Mouse (Mus musculus) embryo, embryonic 11 days (tissue): ENCODE measurements at regions not wholly inside any gene's neighbourhood (a gene's known extent, or its start where the extent isn't known, plus 50 kb on each side); places are given as distances from the start of the nearest gene placed in this dataset.
A peak's percentile ranks its signal among the peaks of the same experiment; 100 is the strongest.

Source experiments
- DNase-seq: peaks from one replicate; pipeline ENCODE4 v3.0.0-alpha.2; 2015

DNA sequence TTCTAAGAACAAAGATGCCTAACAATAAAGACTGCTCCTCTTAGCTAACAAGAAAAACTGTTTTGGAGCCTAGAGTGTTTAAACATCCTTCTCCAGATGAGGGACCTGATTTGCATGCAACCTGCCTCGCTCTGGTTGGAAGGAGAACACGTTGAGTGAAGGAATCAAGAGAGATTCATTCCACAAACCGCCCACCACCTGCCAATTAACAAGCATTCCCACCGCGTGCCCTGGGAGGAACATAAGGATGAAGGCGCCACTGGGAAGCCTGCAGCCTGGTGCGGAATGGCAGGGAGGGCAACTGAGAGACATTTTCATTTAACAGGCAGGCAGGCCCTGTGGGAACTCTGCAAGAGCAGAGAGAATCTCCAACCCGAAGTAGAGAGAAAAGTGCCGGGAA is 265.0 kb downstream of the Hs3st3b1 start:
- DNase-seq = no peak

DNA sequence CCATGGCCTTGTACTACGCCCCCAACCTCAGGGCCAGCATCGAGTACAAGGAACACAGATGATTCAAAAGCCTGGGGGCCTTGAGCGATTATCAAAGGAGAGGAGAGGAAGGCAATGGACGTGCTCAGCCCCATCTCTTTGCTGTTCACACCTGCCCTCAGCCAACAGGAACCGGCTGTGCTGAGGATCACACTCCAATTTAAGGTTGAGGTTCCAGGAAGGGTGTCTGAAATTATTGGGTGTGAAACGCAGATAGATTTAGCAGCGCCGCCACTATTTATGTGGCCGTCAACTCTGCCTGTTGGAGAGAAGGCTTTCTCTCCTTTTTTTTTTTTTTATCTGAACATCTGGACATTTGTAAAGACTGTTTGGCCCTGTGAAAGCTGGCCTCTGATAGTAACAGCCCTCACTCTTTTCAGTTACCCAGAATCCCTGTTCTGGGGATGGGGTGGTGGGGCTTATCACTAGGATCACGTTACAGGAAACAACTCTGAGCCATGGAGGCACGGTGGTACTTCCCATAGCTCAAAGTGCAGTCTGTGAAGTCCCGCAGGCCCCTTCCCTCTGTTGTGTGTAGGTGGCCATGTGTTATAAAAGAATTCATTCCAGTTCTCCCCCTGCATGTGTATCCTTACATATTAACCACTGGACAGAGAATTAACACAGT is 256.7 kb downstream of the Hs3st3b1 start:
- DNase-seq = peak; percentile 21

DNA sequence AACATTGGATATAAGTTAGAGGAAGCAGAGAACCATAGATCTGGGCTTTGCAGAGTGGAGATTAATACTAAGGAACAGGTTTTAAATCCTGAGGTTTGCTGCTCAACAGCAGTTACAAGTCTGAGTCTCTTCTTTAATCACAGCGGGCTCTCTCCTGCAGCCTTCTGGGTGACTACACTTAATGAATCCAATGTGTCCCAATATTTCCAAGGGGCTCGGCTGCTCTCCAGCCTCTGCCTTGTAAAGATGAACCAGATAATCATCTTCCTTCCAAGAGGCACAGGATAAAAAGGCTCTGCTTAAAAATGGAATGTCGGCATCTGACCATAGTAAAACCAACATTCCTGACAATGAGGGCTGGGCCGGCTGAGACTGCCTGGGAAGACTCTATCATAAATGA is 251.6 kb downstream of the Hs3st3b1 start:
- no peak for DNase-seq

DNA sequence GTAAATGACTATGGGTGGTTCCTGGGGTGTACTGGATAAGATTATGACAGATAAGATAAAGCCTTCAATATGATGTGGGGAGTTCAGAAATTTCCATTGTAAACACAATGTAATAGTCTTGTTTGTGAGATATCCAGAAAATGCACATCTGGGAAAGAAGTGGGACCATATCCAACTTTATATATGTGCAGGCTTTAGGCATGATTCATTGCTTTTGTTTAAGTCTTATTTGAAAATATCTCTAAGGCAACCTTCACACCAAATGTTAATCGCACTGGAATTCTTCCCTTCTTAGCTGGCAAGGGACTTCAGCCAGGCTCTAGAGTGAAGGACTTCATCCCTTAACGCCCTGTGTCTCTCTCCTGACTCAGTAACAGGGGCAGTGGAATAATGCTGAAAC is 250.3 kb downstream of the Hs3st3b1 start:
- DNase-seq = no peak

DNA sequence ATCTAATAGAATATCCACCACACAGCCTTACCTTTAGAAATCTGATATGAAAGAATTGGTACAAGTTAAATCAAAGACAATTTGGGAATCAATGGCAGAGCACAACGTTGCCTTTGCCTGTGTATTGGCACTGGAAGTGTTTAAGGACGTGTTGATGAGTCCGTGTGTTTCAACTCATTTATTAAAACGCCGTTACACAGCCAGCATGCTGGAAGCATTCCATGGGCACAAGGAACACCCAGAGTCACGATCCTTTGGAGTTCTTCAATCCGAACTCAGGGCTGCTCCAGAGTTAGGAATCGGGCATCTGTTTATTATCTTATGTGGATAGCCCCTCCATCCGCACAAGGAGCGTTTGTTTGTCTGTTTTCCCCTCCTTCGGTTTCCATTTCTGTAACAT is 244.2 kb downstream of the Hs3st3b1 start:
- DNase-seq = no peak

DNA sequence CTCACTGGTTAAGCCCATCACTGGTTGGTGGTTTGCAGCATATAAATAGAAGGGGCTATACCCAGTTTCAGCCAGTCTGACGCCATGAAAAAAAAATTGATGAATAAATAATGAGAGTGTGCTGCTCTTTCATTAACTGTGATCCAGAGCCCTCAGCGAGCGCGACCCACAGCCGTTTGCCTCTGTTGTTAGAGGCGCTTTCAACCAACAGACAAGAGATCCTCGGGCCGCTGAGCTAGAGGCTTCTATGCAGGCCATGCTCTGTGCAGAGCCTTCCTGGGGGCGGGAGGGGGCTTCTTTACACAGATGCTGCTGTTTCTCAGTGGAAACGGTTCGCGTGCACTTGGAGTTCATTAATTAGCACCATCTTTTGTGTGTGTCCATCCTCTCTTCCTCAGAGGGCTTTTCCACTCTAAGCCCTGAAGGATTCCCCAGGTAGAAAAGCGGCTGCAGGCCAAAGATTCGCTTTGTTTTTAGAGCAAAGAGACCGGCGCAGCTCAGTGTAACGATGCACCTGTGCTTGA is 243.6 kb downstream of the Hs3st3b1 start:
- DNase-seq = peak; percentile 45

DNA sequence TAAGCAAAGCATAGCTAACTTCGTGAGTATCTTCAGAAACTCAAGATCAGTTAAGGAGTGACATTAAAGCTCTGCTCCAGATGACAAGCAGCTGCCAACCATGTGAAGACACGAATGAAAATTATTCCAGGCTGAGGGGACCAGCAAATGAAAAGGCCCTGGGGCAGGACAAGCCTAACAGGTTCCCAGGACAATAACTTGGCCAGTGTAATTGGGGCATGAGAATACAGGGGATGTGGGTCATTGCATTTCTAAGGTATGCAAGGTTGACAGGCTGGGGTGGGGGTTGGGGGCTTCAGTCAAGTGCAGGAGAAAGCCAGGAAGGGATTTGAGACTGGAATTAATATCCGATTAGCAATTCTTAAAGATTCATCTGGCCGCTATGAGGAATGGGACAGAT is 242.6 kb downstream of the Hs3st3b1 start:
- DNase-seq = no peak

DNA sequence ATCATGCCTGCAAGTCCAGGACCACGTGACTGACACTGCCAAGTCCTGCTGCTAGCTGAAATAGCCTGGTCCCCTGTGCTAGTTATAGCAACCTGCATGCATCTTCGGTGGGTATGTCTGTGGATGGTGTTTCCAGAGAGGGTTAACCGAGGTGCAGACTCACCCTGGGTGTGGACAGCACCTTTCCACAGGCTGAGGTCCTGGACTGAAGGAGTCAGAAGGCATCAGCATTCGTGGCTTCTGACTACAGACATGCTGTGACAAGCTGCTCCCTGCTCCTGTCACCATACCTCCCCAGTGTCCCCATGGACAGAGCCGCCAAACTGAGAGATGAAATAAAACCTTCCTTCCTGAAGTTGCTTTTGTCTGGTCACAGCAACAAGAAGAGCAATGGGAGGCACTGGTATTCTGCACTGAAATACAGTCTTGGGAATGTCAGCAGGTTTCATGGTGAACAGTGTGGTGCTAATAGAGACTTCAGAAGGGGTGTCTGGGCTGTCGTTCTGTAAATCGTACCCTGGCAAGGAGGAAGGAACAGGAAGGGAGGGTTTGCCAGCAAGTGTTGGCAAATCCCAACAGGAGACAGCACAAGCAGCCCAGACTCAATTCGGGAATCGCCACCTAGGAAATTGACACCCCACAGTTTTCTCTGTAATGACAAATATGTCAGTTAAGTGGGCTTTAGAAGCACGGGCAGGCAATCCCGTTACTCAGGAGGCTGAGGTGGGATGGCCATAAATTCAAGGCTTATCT is 237.7 kb downstream of the Hs3st3b1 start:
- DNase-seq = no peak

DNA sequence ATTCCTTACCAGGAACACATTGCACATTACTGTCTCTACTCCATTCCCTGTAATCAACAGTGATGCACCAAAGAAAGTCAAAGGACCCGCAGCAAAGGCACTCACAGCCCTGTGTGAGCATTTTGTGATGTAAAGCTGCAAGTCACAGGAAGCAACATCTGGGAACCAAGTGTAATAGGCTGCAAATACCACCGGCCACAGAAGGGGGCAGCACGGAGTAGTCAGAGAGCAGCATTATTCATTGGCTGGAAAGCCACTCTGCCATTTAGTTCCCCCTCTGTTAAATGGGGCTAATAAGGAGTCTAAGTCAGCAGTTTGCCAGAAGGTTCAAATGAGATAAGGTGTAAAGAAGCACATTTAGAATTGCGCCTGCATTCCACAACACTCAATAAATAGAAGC is 231.0 kb downstream of the Hs3st3b1 start:
- DNase-seq = peak; percentile 53

DNA sequence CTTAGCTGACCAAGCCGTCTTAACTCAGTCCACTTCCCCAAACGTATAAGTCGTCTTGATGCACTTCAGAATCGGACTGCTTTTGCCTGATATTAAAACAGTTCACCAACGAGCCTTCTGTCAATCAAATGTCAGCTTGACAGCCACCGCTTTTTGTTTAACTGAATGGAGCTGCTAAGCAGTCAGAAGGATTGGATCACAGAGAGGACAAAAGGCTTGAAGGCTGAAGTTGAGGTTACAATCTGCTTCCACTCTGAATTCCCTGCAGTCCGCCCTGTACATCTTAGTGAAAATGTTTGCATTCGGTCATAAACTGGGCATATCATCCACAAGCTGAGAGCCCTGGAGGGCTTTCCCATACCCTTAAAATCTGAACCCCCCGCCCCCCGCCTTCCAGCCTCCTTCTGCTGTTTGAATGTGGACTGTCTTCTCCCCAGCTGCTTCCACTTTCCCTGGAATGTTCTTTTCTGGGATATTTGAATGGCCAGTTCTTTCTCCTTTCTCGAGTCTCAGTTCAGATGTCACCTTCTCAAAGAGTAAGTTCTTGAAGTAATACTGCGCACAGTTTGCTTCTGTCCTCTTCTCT is 217.0 kb downstream of the Hs3st3b1 start:
- DNase-seq = peak; percentile 26

DNA sequence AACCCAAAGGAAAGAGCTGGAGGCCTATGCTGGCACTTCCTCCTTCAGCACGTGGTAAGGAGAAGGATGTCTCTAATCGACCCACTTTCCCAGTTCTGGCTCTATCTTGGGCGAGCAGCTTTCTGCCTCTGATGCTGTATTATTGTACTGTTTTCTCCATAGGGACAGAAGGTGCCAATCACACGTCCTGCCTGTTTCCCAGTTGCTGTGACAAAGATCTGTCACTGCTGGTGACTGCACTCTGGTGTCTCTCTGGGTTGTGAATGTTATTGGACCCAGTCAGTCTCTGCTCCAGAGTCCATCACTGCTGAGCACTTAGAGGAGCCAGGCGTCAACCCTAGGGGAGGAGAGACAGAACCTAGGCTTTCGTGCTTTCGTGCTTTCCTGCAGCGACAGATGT is 216.0 kb downstream of the Hs3st3b1 start:
- DNase-seq = no peak

DNA sequence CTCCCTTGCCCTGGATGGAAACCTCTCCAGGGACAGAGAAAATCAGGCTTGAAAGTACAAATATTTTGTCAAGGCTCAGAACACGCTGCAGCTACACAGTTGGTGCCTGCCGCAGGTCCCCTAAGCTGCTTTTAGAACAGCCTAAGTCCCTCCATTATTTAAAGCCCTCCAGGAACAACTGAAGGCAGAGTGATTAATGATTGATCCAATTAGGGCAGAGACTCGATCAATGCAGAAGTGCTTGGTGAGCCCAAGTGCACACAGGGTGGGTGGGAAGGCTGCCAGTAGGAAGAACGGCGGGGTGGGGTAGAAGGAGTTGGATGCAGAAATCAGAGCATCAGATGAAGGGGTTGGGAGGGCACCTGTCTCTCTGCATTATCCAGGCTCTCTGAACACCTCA is 215.0 kb downstream of the Hs3st3b1 start:
- no peak for DNase-seq

DNA sequence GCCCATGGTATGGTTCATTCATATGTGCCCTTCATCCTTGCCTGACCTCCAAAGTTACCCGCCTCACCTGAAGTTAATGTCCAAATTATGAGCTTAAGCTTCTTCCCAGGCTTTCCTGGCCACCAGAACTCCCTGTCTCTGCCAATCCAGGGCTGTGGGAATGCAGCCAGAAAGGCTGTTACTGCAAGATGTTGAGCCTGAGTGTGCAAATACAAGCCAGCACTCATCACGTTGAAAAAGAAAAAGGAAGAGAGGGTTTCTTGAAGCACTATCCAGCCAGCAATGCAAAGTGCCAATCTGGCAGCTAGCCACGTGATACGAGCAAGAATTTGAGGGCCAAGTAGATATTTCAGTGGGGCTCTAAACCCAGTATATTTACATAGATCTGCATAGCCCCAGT is 213.7 kb downstream of the Hs3st3b1 start:
- no peak for DNase-seq

DNA sequence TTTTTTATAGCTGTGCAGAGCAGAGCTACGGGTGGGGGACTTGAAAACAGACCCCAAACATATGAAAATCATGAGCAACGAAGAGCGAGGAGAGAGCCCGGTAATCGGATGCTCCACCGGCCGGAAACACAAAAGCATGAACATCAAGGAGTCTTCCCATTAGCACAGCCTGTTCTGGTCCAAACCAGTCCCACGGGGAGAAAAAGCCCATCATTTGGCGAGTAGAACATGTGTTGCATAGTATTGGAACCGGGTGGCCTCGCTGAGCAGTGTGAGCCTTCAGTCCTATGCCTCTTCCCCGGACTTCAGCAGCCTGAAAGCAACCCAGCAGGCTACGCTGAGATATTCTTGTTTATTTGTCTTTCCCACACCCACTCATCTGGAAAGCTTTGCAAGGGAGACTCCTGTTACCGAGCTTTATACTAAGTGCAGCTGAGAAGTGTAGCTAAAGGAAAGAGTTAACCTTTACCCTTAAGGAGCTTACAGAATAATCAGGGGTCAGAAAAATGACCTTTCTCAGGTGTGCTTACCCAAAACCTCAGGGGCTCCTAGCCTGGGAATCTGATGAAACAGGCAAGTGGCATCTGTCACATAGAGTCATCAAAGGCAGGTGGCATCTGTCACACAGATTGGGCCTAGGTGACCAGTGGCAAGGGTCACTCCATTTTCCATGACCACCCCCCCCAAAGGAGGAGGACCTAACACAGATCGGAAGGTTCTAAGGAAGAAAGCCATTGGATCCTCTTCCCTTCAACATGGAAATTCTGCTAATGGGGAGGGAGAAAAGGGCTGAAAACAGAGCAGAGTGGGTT is 209.8 kb downstream of the Hs3st3b1 start:
- DNase-seq = no peak

DNA sequence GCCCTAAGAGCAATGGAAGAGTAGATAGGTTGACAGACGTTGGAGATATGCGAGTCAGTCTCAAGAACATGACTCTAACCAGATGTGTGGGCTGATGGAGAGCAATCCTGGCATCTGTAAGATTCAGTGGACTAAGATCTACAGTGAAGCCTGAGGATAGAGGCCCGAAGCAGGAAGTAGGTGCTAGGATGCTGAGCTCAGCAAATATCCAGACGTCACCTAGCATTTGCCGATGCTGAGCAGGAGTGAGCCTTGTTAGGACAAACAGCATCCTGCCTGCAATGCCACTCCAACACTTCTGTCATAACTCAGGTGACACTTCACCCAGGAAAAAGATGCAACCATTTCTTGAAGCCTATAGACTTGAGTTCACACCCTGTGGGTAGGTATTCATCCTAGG is 199.8 kb downstream of the Hs3st3b1 start:
- DNase-seq = no peak

DNA sequence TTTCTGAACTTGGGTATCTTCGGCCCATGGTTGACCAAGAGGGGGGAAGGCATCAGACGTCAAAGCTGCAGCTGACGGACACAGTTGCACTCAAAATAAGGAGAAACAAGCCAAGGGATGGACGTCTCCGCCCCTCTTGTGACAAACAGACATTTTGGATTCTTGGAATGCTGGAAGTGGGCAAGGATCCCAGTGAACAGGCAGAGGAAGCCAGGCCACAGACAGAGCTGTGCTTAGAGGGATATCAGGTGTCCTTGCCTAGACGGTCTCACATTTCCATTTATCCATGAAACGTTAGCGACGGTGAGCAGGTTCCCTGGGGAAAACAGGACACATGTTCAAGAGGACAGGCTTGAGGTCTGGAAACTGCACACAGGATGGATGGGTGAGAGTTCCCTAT is 191.2 kb downstream of the Hs3st3b1 start:
- DNase-seq = peak; percentile 36

DNA sequence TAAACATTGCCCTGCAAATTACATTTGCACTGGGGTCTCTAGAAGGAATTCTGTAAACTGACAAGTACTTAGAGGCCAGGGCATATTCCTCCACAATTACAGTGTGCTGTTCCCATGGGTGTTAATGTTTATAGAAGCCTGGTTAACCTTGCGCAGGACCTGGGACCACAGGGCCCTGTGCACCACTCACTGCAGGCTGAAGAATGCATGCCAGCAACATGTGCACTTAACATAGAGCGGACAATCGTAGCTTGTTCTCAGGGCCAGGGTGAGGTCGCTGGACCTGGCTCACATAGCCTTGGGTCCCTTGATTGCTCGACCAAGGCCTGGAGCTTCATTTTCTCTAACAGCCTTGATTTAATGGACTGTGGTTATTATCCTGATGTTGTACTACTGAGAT is 168.8 kb downstream of the Hs3st3b1 start:
- DNase-seq = peak; percentile 37

DNA sequence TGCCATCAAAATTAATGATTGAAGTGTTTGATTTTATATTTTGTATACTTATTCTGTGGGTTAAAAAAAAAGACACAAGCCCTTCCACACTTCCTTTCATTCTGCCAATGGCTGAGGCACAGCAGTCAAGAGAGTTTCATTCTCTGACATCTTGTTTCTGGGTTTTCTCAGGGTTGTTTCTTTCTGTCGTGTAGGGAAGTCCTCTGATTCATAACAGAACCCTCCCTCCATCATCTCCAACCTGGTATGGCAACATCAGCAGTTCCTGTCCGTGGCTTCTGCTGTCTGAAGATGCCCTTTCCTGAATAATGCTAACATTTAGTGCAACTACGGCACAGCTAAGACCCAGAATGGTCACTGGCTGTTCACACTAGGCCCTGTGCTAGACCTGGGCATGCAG is 167.3 kb downstream of the Hs3st3b1 start:
- no peak for DNase-seq

DNA sequence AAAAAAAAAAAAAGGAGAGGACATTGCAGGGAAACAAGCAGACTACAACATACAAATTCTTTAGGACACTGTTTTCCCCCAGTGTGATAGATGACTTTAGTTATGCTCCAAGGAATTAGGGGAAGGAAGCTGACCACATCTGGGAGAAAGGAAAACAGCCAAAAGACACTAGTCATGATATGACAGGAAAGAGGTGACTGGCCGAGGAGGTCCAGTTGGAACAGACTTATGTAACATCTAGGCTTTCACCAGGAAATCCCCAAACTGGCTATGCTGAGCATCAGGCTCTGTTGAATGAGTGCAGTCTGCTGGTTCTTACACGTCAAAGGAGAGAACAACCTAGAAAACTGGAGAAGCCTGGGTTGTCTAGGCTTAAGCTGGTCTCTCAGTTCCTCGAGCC is 163.8 kb downstream of the Hs3st3b1 start:
- no peak for DNase-seq

DNA sequence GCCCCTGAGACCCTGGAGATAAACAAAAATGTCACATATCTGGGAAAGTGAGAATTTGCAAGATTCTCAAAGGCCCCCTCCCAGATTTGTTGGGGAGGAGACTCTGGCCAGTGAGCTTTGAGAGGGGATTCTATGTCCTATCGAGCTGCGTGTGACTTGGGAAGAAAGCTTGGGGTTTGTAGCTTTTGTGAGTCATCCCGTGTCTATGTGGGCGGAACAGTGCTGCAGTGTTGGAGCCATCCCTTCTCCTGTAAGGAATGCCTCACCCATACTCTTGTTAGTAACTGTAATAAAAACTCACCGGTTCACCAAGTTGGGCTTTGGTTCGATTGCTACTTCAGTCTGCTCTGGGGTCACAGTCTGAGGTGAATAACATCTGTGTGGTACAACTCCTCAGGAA is 160.5 kb downstream of the Hs3st3b1 start:
- no peak for DNase-seq

DNA sequence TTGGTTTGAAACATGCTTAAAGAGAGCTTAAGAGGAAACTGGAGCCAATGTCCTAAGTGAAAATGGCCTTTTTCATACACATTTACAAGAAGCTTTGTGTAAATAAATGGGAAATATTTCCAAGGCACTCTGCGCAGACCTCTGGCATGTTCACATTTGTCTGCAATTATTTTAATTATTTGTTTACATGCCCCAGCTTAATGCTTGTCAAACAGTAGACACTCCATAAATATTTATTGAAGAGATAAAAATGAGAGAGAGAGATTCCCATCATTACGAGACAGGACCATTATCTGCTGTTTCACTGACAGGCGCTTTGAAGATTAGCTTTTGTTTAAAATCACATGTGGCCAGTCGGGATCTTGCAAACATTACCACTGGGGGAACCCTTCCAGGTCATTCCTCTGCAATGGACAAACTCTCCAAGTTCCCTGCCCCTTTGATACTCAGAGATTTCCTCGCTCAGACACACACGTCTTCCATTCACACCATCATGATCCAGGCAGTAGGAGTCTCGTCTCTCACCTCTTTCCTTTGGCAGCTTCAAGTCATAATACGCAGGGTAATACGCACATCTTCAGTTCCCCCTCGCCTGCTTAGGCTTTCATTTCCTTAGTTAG is 154.3 kb downstream of the Hs3st3b1 start:
- no peak for DNase-seq

DNA sequence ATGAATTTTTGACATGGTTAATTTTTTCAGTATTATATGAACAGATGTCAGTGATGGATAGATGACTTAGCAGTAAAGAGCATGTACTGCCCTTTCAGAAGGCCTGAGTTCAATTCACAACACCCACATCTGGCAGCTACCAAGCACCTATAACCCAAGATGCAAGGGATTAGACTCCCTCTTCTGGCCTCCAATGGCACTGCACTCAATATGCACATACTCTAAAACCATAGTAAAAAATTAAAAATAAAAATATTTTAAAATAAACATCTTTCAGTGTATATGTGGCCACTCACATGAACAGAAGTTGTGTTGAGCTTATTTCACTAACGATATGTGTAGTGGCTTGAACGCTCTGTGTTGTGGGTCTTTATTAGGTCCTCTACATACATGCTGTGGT is 152.4 kb downstream of the Hs3st3b1 start:
- no peak for DNase-seq

DNA sequence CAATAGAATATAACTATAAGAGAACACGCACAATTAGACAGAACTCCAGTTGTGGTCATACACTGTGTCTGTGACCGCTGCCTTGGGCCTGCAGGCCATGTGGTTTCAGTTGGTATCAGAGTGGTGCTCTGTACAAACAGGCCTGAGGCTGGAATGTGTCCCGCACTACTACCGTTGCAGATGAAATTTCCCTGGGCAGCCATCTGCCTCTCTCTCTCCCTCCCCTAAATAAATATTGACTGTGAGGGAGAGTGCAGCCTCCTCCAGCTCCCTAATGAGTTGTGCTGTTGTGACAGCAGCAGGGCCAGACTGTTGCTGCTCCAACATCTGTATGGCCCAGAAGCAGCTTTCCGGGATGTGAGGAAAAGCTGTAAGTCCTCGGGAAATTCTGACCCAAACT is 146.7 kb downstream of the Hs3st3b1 start:
- peak; percentile 50 for DNase-seq
